Mouse (Mus musculus) right cerebral cortex, adult 18-20 months (tissue): ENCODE results near the gene Gcsh.

Experiments
- DNase-seq: peaks from one replicate; pipeline ENCODE4 v3.0.0; 2022; ENCODE audit warnings: mixed read lengths

The Gcsh gene

GRCm38 (mm10) chr8:116993095-116993867, at the start of gene Gcsh:
Gene Gcsh, minus strand, starts transcription at chr8:116993537.
- DNase-seq, result peak; percentile 99

- DNase-seq, result no peak
Observed at GRCm38 (mm10) chr8:117039843-117040242, 46.5 kb upstream of the Gcsh start.

GRCm38 (mm10) chr8:117037374-117037935, 44.1 kb upstream of the Gcsh start:
- no peak for DNase-seq

GRCm38 (mm10) chr8:117033393-117033792, 40.1 kb upstream of the Gcsh start:
- DNase-seq, result no peak

GRCm38 (mm10) chr8:117032609-117033008, 39.3 kb upstream of the Gcsh start:
- DNase-seq, result no peak

- no peak for DNase-seq
Observed at GRCm38 (mm10) chr8:117031476-117031875, 38.1 kb upstream of the Gcsh start.

- DNase-seq, result no peak
Observed at GRCm38 (mm10) chr8:117028686-117029085, 35.3 kb upstream of the Gcsh start.

- no peak for DNase-seq
Observed at GRCm38 (mm10) chr8:117027601-117028000, 34.3 kb upstream of the Gcsh start.

GRCm38 (mm10) chr8:117022297-117022993, 29.1 kb upstream of the Gcsh start:
- DNase-seq, result no peak

- peak; percentile 46 for DNase-seq
Observed at GRCm38 (mm10) chr8:117019323-117020275, 26.3 kb upstream of the Gcsh start.

GRCm38 (mm10) chr8:117017896-117018295, 24.6 kb upstream of the Gcsh start:
- no peak for DNase-seq

GRCm38 (mm10) chr8:117017006-117017405, 23.7 kb upstream of the Gcsh start:
- DNase-seq, result no peak

- DNase-seq, result no peak
Observed at GRCm38 (mm10) chr8:117015670-117016069, 22.3 kb upstream of the Gcsh start.

- no peak for DNase-seq
Observed at GRCm38 (mm10) chr8:117011366-117011765, 18.0 kb upstream of the Gcsh start.

- DNase-seq, result no peak
Observed at GRCm38 (mm10) chr8:116994016-116994716, 829 bp upstream of the Gcsh start.

GRCm38 (mm10) chr8:116992176-116992971, 963 bp downstream of the Gcsh start:
- DNase-seq, result peak; percentile 14

- no peak for DNase-seq
Observed at GRCm38 (mm10) chr8:116991241-116991640, 2.1 kb downstream of the Gcsh start.

- DNase-seq, result no peak
Observed at GRCm38 (mm10) chr8:116989842-116990241, 3.5 kb downstream of the Gcsh start.

- DNase-seq, result peak; percentile 59
Observed at GRCm38 (mm10) chr8:116980117-116980516, 13.2 kb downstream of the Gcsh start.

GRCm38 (mm10) chr8:116978631-116979256, 14.6 kb downstream of the Gcsh start, which contains the start of gene 1700030J22Rik:
Gene 1700030J22Rik, minus strand, starts transcription at chr8:116978959.
- DNase-seq, result peak; percentile 99

- no peak for DNase-seq
Observed at GRCm38 (mm10) chr8:116978052-116978451, 15.3 kb downstream of the Gcsh start.
